Mouse (Mus musculus): ENCODE results near the gene Mnat1. TPM values are rescaled to one million over a fixed set of nuclear protein-coding genes. Genes with fewer than 3 reads are reported as not detected.
A peak's percentile ranks its signal among the peaks of the same experiment; 100 is the strongest.

Mnat1 gene
- polyA plus RNA-seq, 1 experiment from 2014 or later, result 36.6 TPM

GRCm38 (mm10) chr12:73265381-73265978 lies 142.0 kb downstream of the Mnat1 start:
- H3K27me3 ChIP-seq (ENCODE audit: control insufficient read depth, insufficient read depth, low read length), result no peaks in the 10 kb centered on the region
- 0 out of 2 replicates have a peak, but pooled peaks cover 2% of the 10 kb centered on the region for H3K4me1 ChIP-seq (ENCODE audit: control insufficient read depth, insufficient read depth, low read length)
- H3K4me3 ChIP-seq (ENCODE audit: low read depth, low read length), result no peak overlapping the region
- H3K36me3 ChIP-seq (ENCODE audit: control insufficient read depth, insufficient read depth, low read length), result no peaks in the 10 kb centered on the region
- H3K9me3 ChIP-seq (ENCODE audit: control insufficient read depth, low read depth, low read length), result no peaks in the 10 kb centered on the region
- H3K4me2 ChIP-seq (replicated peaks; ENCODE audit: low read depth, low read length), result no peak overlapping the region
- WGBS, result 73% methylated on average over 3 of the region's 3 CpGs
- H3K27ac ChIP-seq (ENCODE audit: low read length), result no peak overlapping the region
- no peak for ATAC-seq (ENCODE audit: insufficient number of reproducible peaks, insufficient read depth, low FRiP score, low read depth)
- no peak overlapping the region for H3K9ac ChIP-seq (replicated peaks; ENCODE audit: low read depth, low read length)

GRCm38 (mm10) chr12:73266597-73266996 lies 143.1 kb downstream of the Mnat1 start:
- 70% methylated on average over 1 of the region's 1 CpGs for WGBS
- Histone ChIP-seq H3K27ac (ENCODE audit: low read length) (no peak overlapping the region), H3K9ac (replicated peaks; ENCODE audit: low read depth, low read length) (no peak overlapping the region), H3K36me3 (ENCODE audit: control insufficient read depth, insufficient read depth, low read length) (no peaks in the 10 kb centered on the region), H3K4me1 (ENCODE audit: control insufficient read depth, insufficient read depth, low read length) (0 out of 2 replicates have a peak, but pooled peaks cover 2% of the 10 kb centered on the region), H3K9me3 (ENCODE audit: control insufficient read depth, low read depth, low read length) (no peaks in the 10 kb centered on the region), H3K27me3 (ENCODE audit: control insufficient read depth, insufficient read depth, low read length) (no peaks in the 10 kb centered on the region), H3K4me2 (replicated peaks; ENCODE audit: low read depth, low read length) (no peak overlapping the region), H3K4me3 (ENCODE audit: low read depth, low read length) (no peak overlapping the region)
- no peak for ATAC-seq (ENCODE audit: insufficient number of reproducible peaks, insufficient read depth, low FRiP score, low read depth)

- ATAC-seq (ENCODE audit: insufficient number of reproducible peaks, insufficient read depth, low FRiP score, low read depth), result no peak
- WGBS, result 85% methylated on average over 1 of the region's 1 CpGs
Observed at GRCm38 (mm10) chr12:73268497-73268896, 145.0 kb downstream of the Mnat1 start.

GRCm38 (mm10) chr12:73269531-73269930 lies 146.0 kb downstream of the Mnat1 start:
- no peak for ATAC-seq (ENCODE audit: insufficient number of reproducible peaks, insufficient read depth, low FRiP score, low read depth)
- Histone ChIP-seq H3K9me3 (ENCODE audit: control insufficient read depth, low read depth, low read length) (no peaks in the 10 kb centered on the region), H3K27ac (ENCODE audit: low read length) (no peak overlapping the region), H3K36me3 (ENCODE audit: control insufficient read depth, insufficient read depth, low read length) (no peaks in the 10 kb centered on the region), H3K9ac (replicated peaks; ENCODE audit: low read depth, low read length) (no peak overlapping the region), H3K4me1 (ENCODE audit: control insufficient read depth, insufficient read depth, low read length) (0 out of 2 replicates have a peak, but pooled peaks cover 2% of the 10 kb centered on the region), H3K27me3 (ENCODE audit: control insufficient read depth, insufficient read depth, low read length) (no peaks in the 10 kb centered on the region), H3K4me2 (replicated peaks; ENCODE audit: low read depth, low read length) (no peak overlapping the region), H3K4me3 (ENCODE audit: low read depth, low read length) (no peak overlapping the region)
- WGBS, result 79% methylated on average over 3 of the region's 3 CpGs

More at GRCm38 (mm10) chr12:73268497-73268896, 145.0 kb downstream of the Mnat1 start:
- H3K9ac ChIP-seq (replicated peaks; ENCODE audit: low read depth, low read length), result no peak overlapping the region
- no peaks in the 10 kb centered on the region for H3K36me3 ChIP-seq (ENCODE audit: control insufficient read depth, insufficient read depth, low read length)
- H3K4me3 ChIP-seq (ENCODE audit: low read depth, low read length), result no peak overlapping the region
- no peak overlapping the region for H3K4me2 ChIP-seq (replicated peaks; ENCODE audit: low read depth, low read length)
- H3K27me3 ChIP-seq (ENCODE audit: control insufficient read depth, insufficient read depth, low read length), result no peaks in the 10 kb centered on the region
- 0 out of 2 replicates have a peak, but pooled peaks cover 2% of the 10 kb centered on the region for H3K4me1 ChIP-seq (ENCODE audit: control insufficient read depth, insufficient read depth, low read length)
- no peak overlapping the region for H3K27ac ChIP-seq (ENCODE audit: low read length)
- H3K9me3 ChIP-seq (ENCODE audit: control insufficient read depth, low read depth, low read length), result no peaks in the 10 kb centered on the region

GRCm38 (mm10) chr12:73269933-73270332 lies 146.4 kb downstream of the Mnat1 start:
- no peak for ATAC-seq (ENCODE audit: insufficient number of reproducible peaks, insufficient read depth, low FRiP score, low read depth)
- no peak overlapping the region for H3K9ac ChIP-seq (replicated peaks; ENCODE audit: low read depth, low read length)
- no peaks in the 10 kb centered on the region for H3K36me3 ChIP-seq (ENCODE audit: control insufficient read depth, insufficient read depth, low read length)
- no peaks in the 10 kb centered on the region for H3K9me3 ChIP-seq (ENCODE audit: control insufficient read depth, low read depth, low read length)
- H3K27ac ChIP-seq (ENCODE audit: low read length), result no peak overlapping the region
- no peak overlapping the region for H3K4me3 ChIP-seq (ENCODE audit: low read depth, low read length)
- H3K4me1 ChIP-seq (ENCODE audit: control insufficient read depth, insufficient read depth, low read length), result 0 out of 2 replicates have a peak, but pooled peaks cover 2% of the 10 kb centered on the region
- WGBS, result 62% methylated on average over 4 of the region's 4 CpGs
- no peaks in the 10 kb centered on the region for H3K27me3 ChIP-seq (ENCODE audit: control insufficient read depth, insufficient read depth, low read length)
- no peak overlapping the region for H3K4me2 ChIP-seq (replicated peaks; ENCODE audit: low read depth, low read length)

GRCm38 (mm10) chr12:73274921-73275320 lies 151.4 kb downstream of the Mnat1 start:
- Histone ChIP-seq H3K9ac (replicated peaks; ENCODE audit: low read depth, low read length) (no peak overlapping the region), H3K9me3 (ENCODE audit: control insufficient read depth, low read depth, low read length) (no peaks in the 10 kb centered on the region), H3K4me3 (ENCODE audit: low read depth, low read length) (no peak overlapping the region), H3K27ac (ENCODE audit: low read length) (no peak overlapping the region), H3K4me1 (ENCODE audit: control insufficient read depth, insufficient read depth, low read length) (0 out of 2 replicates have a peak, but pooled peaks cover under 1% of the 10 kb centered on the region), H3K27me3 (ENCODE audit: control insufficient read depth, insufficient read depth, low read length) (no peaks in the 10 kb centered on the region), H3K4me2 (replicated peaks; ENCODE audit: low read depth, low read length) (no peak overlapping the region), H3K36me3 (ENCODE audit: control insufficient read depth, insufficient read depth, low read length) (peaks cover 12% of the 10 kb centered on the region; the same call in 1 of the 2 replicates)
- WGBS, result 92% methylated on average over 3 of the region's 3 CpGs
- ATAC-seq (ENCODE audit: insufficient number of reproducible peaks, insufficient read depth, low FRiP score, low read depth), result no peak

- H3K36me3 ChIP-seq (ENCODE audit: control insufficient read depth, insufficient read depth, low read length), result peaks cover 8% of the 10 kb centered on the region
- peak within 1 kb of the TSS; percentile 77 for H3K9ac ChIP-seq (replicated peaks; ENCODE audit: low read depth, low read length)
- WGBS, result under 1% methylated on average over 53 of the region's 53 CpGs
- no peaks in the 10 kb centered on the region for H3K9me3 ChIP-seq (ENCODE audit: control insufficient read depth, low read depth, low read length)
- H3K4me3 ChIP-seq (ENCODE audit: low read depth, low read length), result peak within 1 kb of the TSS; percentile 79
- peak; percentile 98 for ATAC-seq (ENCODE audit: insufficient number of reproducible peaks, insufficient read depth, low FRiP score, low read depth)
- no peaks in the 10 kb centered on the region for H3K27me3 ChIP-seq (ENCODE audit: control insufficient read depth, insufficient read depth, low read length)
- peaks cover 4% of the 10 kb centered on the region; the same call in 1 of the 2 replicates for H3K4me1 ChIP-seq (ENCODE audit: control insufficient read depth, insufficient read depth, low read length)
- H3K4me2 ChIP-seq (replicated peaks; ENCODE audit: low read depth, low read length), result peak within 1 kb of the TSS; percentile 76
- peak within 1 kb of the TSS; percentile 10; the same call in 1 of the 2 replicates for H3K27ac ChIP-seq (ENCODE audit: low read length)
Observed at GRCm38 (mm10) chr12:73286287-73287092, 163.0 kb downstream of the Mnat1 start, which contains the start of the genes Trmt5 and Slc38a6. Trmt5 (minus strand) TSS chr12:73286710. Slc38a6 (plus strand) TSS chr12:73286779.

- WGBS, result 62% methylated on average over 8 of the region's 8 CpGs
- Histone ChIP-seq H3K9ac (replicated peaks; ENCODE audit: low read depth, low read length) (no peak overlapping the region), H3K4me1 (ENCODE audit: control insufficient read depth, insufficient read depth, low read length) (peaks cover 4% of the 10 kb centered on the region; the same call in 1 of the 2 replicates), H3K27ac (ENCODE audit: low read length) (no peak overlapping the region), H3K27me3 (ENCODE audit: control insufficient read depth, insufficient read depth, low read length) (no peaks in the 10 kb centered on the region), H3K4me3 (ENCODE audit: low read depth, low read length) (peak overlapping the region; percentile 79; the same call in 1 of the 2 replicates), H3K4me2 (replicated peaks; ENCODE audit: low read depth, low read length) (peak overlapping the region; percentile 76), H3K36me3 (ENCODE audit: control insufficient read depth, insufficient read depth, low read length) (no peaks in the 10 kb centered on the region; the same call in 1 of the 2 replicates), H3K9me3 (ENCODE audit: control insufficient read depth, low read depth, low read length) (no peaks in the 10 kb centered on the region)
- ATAC-seq (ENCODE audit: insufficient number of reproducible peaks, insufficient read depth, low FRiP score, low read depth), result no peak
Observed at GRCm38 (mm10) chr12:73287609-73288008, 164.1 kb downstream of the Mnat1 start.

Measured in stomach, embryonic 14.5 days (tissue).